Mouse (Mus musculus) ES-CJ7 (cell line): ENCODE measurements at regions not wholly inside any gene's neighbourhood (a gene's known extent, or its start where the extent isn't known, plus 50 kb on each side); places are given as distances from the start of the nearest gene placed in this dataset.

Experiments
- DNase-seq: peaks from one replicate; pipeline ENCODE4 v3.0.0; 2011; ENCODE audit warnings: low read depth, low spot score

GRCm38 (mm10) chr3:103513411-103513810 lies 61.6 kb upstream of the Syt6 start:
- no peak for DNase-seq

- DNase-seq: no peak
Observed at GRCm38 (mm10) chr3:103514061-103514460, 61.0 kb upstream of the Syt6 start.

- DNase-seq: no peak
Observed at GRCm38 (mm10) chr3:103515946-103516345, 59.1 kb upstream of the Syt6 start.

GRCm38 (mm10) chr3:103517376-103518304 lies 57.4 kb upstream of the Syt6 start:
- no peak for DNase-seq

DNA sequence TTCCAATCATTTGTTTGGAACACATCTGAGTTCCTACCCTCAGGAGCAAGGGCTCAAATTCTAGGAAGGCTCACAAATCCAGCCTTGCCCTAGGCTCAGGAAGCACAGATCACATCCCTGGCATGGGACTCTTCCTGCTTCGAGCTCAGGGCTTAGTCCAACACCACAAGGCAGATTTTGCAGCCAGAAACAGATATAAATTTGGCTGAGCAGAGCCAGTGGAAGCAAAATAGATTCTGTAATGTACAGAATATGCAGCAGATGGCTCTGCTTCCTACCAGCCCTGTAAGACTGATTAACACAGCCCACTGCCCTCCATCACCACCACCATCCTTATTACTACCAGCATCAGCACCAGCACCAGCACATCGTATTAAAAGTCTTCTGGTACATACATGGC lies 56.4 kb upstream of the Syt6 start:
- no peak for DNase-seq
